22 mouse cellular contexts compared by ENCODE assay signal in genomic region chr3:136444598-136444997, GRCm38 (mm10).
DNase-seq lines count a peak whose midpoint lies in the region; ATAC-seq and TF ChIP-seq lines count a peak whose summit lies in the region.
"Had no signal": no experiment of that assay in that cellular context is flagged by ENCODE, and none has a peak within 500 bp of the region (broad histone marks: within the 10 kb centered on the region; RNA-seq: fewer than 3 reads in every experiment).

No protein-coding gene starts in this region.

- no peaks in the 10 kb centered on the region for H3K9me3 ChIP-seq in hindbrain, embryonic 12.5 days (replicated peaks)
- no peaks in the 10 kb centered on the region for H3K9me3 ChIP-seq in hindbrain, embryonic 10.5 days
- H3K9me3 ChIP-seq: embryonic facial prominence, embryonic 10.5 days; forebrain, embryonic 13.5 days; heart, embryonic 13.5 days had no signal

- TF ChIP-seq CTCF in brain, embryonic 14.5 days (IDR thresholded peaks at IDR 0.05; ENCODE audit: borderline replicate concordance, extremely low read depth, insufficient read depth, insufficient read length): no peak

- H3K4me3 ChIP-seq in hindbrain, embryonic 12.5 days: no peak overlapping the region
- no peak overlapping the region for H3K4me3 ChIP-seq in hindbrain, embryonic 10.5 days
- H3K4me3 ChIP-seq: embryonic facial prominence, embryonic 10.5 days; forebrain, embryonic 13.5 days; gastrocnemius, adult 2 months; heart, embryonic 13.5 days had no signal

- no peak overlapping the region for H3K9ac ChIP-seq in hindbrain, embryonic 12.5 days
- H3K9ac ChIP-seq: forebrain, embryonic 13.5 days; forebrain, postnatal 0 days; heart, embryonic 13.5 days had no signal

- no peaks in the 10 kb centered on the region for H3K4me1 ChIP-seq in hindbrain, embryonic 12.5 days
- 0 out of 2 replicates have a peak, but pooled peaks cover 2% of the 10 kb centered on the region for H3K4me1 ChIP-seq in hindbrain, embryonic 10.5 days (replicated peaks)
- H3K4me1 ChIP-seq: forebrain, embryonic 13.5 days; heart, embryonic 13.5 days had no signal

- H3K27ac ChIP-seq in hindbrain, embryonic 12.5 days: no peak overlapping the region
- no peak overlapping the region for H3K27ac ChIP-seq in hindbrain, embryonic 10.5 days
- H3K27ac ChIP-seq: embryonic facial prominence, embryonic 10.5 days; forebrain, embryonic 13.5 days; gastrocnemius, adult 2 months; heart, embryonic 13.5 days had no signal

- H3K4me2 ChIP-seq in hindbrain, embryonic 12.5 days (replicated peaks): no peak overlapping the region
- H3K4me2 ChIP-seq: forebrain, embryonic 13.5 days; heart, embryonic 13.5 days had no signal

- 52% methylated on average over 2 of the region's 2 CpGs for WGBS in hindbrain, embryonic 12.5 days
- 59% methylated on average over 2 of the region's 2 CpGs for WGBS in hindbrain, embryonic 10.5 days

- ATAC-seq in hindbrain, embryonic 12.5 days (ENCODE audit: low FRiP score): peak; percentile 68
- ATAC-seq: activated CD4-positive, CD25-positive, alpha-beta regulatory T cell, adult 4 months; forebrain, embryonic 13.5 days; forebrain, postnatal 0 days; intestine, embryonic 16.5 days; Patski had no signal

- TF ChIP-seq POLR2A in brain, embryonic 14.5 days (IDR thresholded peaks at IDR 0.05; ENCODE audit: borderline replicate concordance, extremely low read depth, insufficient read depth, insufficient read length, poor library complexity, severe bottlenecking): no peak

- H3K36me3 ChIP-seq in hindbrain, embryonic 12.5 days: no peaks in the 10 kb centered on the region
- H3K36me3 ChIP-seq in hindbrain, embryonic 10.5 days: no peaks in the 10 kb centered on the region
- H3K36me3 ChIP-seq: embryonic facial prominence, embryonic 10.5 days; heart, embryonic 13.5 days had no signal

- no peak for DNase-seq in hindbrain, embryonic 10.5 days (ENCODE audit: low spot score)
- DNase-seq in brain, embryonic 14.5 days (ENCODE audit: low read depth): peak; percentile 26
- peak; percentile 10 for DNase-seq in embryo, embryonic 11 days
- DNase-seq in mesoderm, embryonic 11.5 days (ENCODE audit: low read depth, low spot score): peak; percentile 28
- DNase-seq in liver: no peak
- DNase-seq: adrenal gland, adult 2 months; adrenal gland, postnatal 25 days; cerebellum, adult 2 months; cerebellum, postnatal 10 days; forebrain, postnatal 0 days; gastrocnemius, adult 2 months; gastrocnemius, postnatal 36 days; heart, adult 11 months; heart, postnatal 36 days had no signal

- H3K27me3 ChIP-seq in hindbrain, embryonic 12.5 days: no peaks in the 10 kb centered on the region
- peaks cover 4% of the 10 kb centered on the region; the same call in 1 of the 2 replicates for H3K27me3 ChIP-seq in hindbrain, embryonic 10.5 days (ENCODE audit: insufficient read depth, poor library complexity, severe bottlenecking)
- H3K27me3 ChIP-seq: CH12.LX; forebrain, embryonic 13.5 days; heart, embryonic 13.5 days; Patski had no signal

Comparison
In these comparisons a context has a peak if more than half of its experiments do, and no peak if none do; other contexts are left out.
1. DNase-seq: peak in brain, embryonic 14.5 days (single experiment), embryo, embryonic 11 days (single experiment) and mesoderm, embryonic 11.5 days (single experiment); none in hindbrain, embryonic 10.5 days (single experiment) and liver (single experiment).